Mouse (Mus musculus) ES-E14 (cell line): ENCODE measurements at regions not wholly inside any gene's neighbourhood (a gene's known extent, or its start where the extent isn't known, plus 50 kb on each side); places are given as distances from the start of the nearest gene placed in this dataset.

Experiments used
- DNase-seq: peaks from one replicate; pipeline ENCODE4 v3.0.0-alpha.2; 2013; ENCODE audit warnings: low read depth, low spot score
- H3K27ac ChIP-seq: 2 replicates; pipeline ENCODE4 v1.5.1; 2012; ENCODE audit warnings: low read depth, mild to moderate bottlenecking, low read length, moderate library complexity, mixed read lengths; ENCODE audit not compliant: poor library complexity, insufficient read depth, severe bottlenecking
- H3K36me3 ChIP-seq: 2 replicates; pipeline ENCODE4 v1.6.1; 2012; ENCODE audit warnings: mild to moderate bottlenecking, low read length, moderate library complexity, mixed read lengths; ENCODE audit not compliant: control insufficient read depth, poor library complexity, insufficient read depth, severe bottlenecking
- H3K4me1 ChIP-seq, 2 experiments: fragments of 150-350 bp in 1 of 2; sonication (generic) in 1 of 2; 2 replicates each; pipeline ENCODE4 v1.6.1; 2012; ENCODE audit warnings: low read length in 2 of 2, mild to moderate bottlenecking in 1 of 2, mixed read lengths in 1 of 2; ENCODE audit not compliant: control insufficient read depth in 2 of 2, insufficient read depth in 2 of 2, poor library complexity in 1 of 2
- H3K4me3 ChIP-seq, 2 experiments: fragments of 150-350 bp in 1 of 2; sonication (generic) in 1 of 2; 2 replicates each; pipeline ENCODE4 v1.5.1; 2012; ENCODE audit warnings: low read length in 2 of 2, low read depth in 1 of 2, mild to moderate bottlenecking in 1 of 2, mixed read lengths in 1 of 2; ENCODE audit not compliant: insufficient read depth in 1 of 2, poor library complexity in 1 of 2, severe bottlenecking in 1 of 2
- H3K9ac ChIP-seq: 2 replicates; pipeline ENCODE4 v1.6.1; 2012; ENCODE audit warnings: low read depth, mild to moderate bottlenecking, low read length, mixed read lengths; ENCODE audit not compliant: poor library complexity, insufficient read depth, severe bottlenecking
- H3K9me3 ChIP-seq: fragments of 150-350 bp; sonication (generic); 2 replicates; pipeline ENCODE4 v1.6.1; 2012; ENCODE audit warnings: low read depth, mild to moderate bottlenecking, low read length; ENCODE audit not compliant: control insufficient read depth, insufficient read depth
- CHD2 ChIP-seq: IDR thresholded peaks from 2 replicates; pipeline ENCODE4 v1.6.1; 2014; ENCODE audit warnings: mild to moderate bottlenecking, low read depth, low read length, inconsistent platforms
- HCFC1 ChIP-seq: IDR thresholded peaks from 2 replicates; pipeline ENCODE4 v1.6.1; 2012; ENCODE audit warnings: low read length, inconsistent platforms, borderline replicate concordance; ENCODE audit not compliant: insufficient read depth
- MAFK ChIP-seq: IDR thresholded peaks from 2 replicates; pipeline ENCODE4 v1.6.1; 2014; ENCODE audit warnings: mild to moderate bottlenecking, low read depth, low read length, inconsistent platforms; ENCODE audit not compliant: insufficient read depth
- ZC3H11A ChIP-seq: IDR thresholded peaks from 2 replicates; pipeline ENCODE4 v1.6.1; 2012; ENCODE audit warnings: low read depth, mild to moderate bottlenecking, inconsistent platforms, low read length, borderline replicate concordance
- ZNF384 ChIP-seq: IDR thresholded peaks from 2 replicates; pipeline ENCODE4 v1.6.1; 2012; ENCODE audit warnings: low read depth, low read length, inconsistent platforms
- in situ Hi-C, 2 experiments: fragments of 600-800 bp; cut with MboI; formaldehyde crosslinking; loops; one replicate each; pipeline ENCODE4 v1.15.1; 2025; ENCODE audit warnings: low sequenced_read_pairs in 2 of 2, inconsistent platforms in 1 of 2; ENCODE audit not compliant: unreplicated experiment in 2 of 2

DNA sequence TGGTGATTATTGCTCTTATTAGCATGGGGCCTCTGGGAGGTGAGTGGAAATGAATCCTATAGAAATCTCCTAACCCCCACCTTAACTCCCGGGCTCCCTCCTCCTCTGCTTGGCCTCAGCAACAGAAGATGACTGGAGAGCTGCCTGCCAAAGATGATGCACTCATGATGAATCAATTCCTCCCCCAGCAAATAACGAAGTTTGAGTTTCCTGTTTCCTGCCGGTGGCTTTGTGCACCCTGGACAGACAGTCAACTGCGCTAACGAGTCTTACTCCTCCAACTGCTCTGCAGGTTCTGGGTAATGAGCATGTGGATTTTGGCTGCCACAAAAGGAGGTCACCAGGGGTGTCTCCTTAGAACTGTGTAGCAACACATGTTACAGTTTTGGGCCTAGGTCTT is 321.5 kb upstream of the Pik3r1 start:
- Histone ChIP-seq H3K4me3 (no peak overlapping the region), H3K27ac (no peak overlapping the region), H3K36me3 (no peaks in the 10 kb centered on the region), H3K9ac (no peak overlapping the region), H3K9me3 (no peaks in the 10 kb centered on the region), H3K4me1 (no peaks in the 10 kb centered on the region)
- in situ Hi-C loops = no loop called here
- TF ChIP-seq CHD2 (no peak), HCFC1 (no peak), MAFK (no peak), ZC3H11A (no peak), ZNF384 (no peak)
- DNase-seq = no peak

DNA sequence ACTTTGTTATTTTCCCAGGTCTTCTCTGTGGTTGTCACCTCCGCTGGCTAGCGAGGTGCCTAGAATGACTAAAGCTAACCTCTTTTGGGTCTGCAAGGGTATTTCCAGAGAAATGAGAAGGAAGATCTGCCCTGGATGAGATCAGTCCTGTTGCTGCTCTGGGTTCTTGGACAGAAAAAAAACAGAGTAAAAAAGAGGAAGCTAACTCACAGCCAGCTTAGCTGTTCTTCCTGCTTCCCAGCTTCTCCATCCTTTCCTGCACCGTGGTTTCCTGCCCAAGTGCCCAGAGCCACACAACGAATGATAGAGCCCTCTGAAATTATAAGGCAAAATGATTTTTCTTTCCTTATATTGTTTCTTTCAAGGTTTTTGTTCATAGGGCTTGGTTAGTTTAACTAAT is 326.2 kb upstream of the Pik3r1 start:
- DNase-seq = no peak
- no peak overlapping the region for H3K9ac ChIP-seq
- no peaks in the 10 kb centered on the region for H3K36me3 ChIP-seq
- no peaks in the 10 kb centered on the region for H3K9me3 ChIP-seq
- H3K4me3 ChIP-seq = no peak overlapping the region
- H3K4me1 ChIP-seq = no peaks in the 10 kb centered on the region
- in situ Hi-C loops = no loop called here
- no peak for TF ChIP-seq ZC3H11A
- no peak for TF ChIP-seq MAFK
- TF ChIP-seq CHD2 = no peak
- no peak for TF ChIP-seq ZNF384
- TF ChIP-seq HCFC1 = no peak
- no peak overlapping the region for H3K27ac ChIP-seq

GRCm38 (mm10) chr13:102103161-102103560 is 335.1 kb upstream of the Pik3r1 start:
- H3K9ac ChIP-seq = no peak overlapping the region
- no peak overlapping the region for H3K27ac ChIP-seq
- H3K36me3 ChIP-seq = no peaks in the 10 kb centered on the region
- DNase-seq = no peak
- H3K4me1 ChIP-seq = peaks cover 4% of the 10 kb centered on the region in 2 experiments; a peak in 2 of 4 replicates
- H3K9me3 ChIP-seq = no peaks in the 10 kb centered on the region
- no peak for TF ChIP-seq CHD2
- TF ChIP-seq ZNF384 = no peak
- TF ChIP-seq MAFK = no peak
- TF ChIP-seq HCFC1 = no peak
- no peak for TF ChIP-seq ZC3H11A
- no peak overlapping the region for H3K4me3 ChIP-seq
- in situ Hi-C loops = no loop called here

DNA sequence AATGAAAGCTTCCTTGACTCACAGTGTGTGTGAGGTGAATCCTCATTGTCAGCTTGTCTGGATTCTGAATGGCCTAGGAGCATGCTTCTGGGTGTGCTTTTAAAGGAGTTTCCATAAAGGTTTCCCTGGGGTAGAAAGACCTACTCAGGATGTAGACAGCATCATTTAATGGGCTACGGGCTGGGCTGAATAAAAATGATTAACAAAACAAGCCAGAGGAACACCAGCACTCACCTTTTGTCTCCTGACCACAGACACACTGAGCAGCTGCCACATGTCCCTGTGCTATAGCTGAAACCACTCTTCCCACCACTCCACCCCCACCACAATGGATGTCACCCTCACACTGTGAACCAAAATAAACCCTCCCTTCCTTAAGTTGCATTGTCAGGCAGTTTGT is 338.2 kb upstream of the Pik3r1 start:
- H3K9me3 ChIP-seq = no peaks in the 10 kb centered on the region
- H3K36me3 ChIP-seq = no peaks in the 10 kb centered on the region
- no peak overlapping the region for H3K4me3 ChIP-seq
- H3K9ac ChIP-seq = no peak overlapping the region
- no peak overlapping the region for H3K27ac ChIP-seq
- peak; percentile 36 for DNase-seq
- in situ Hi-C loops = no loop called here
- no peak for TF ChIP-seq MAFK
- TF ChIP-seq HCFC1 = no peak
- TF ChIP-seq ZC3H11A = no peak
- TF ChIP-seq ZNF384 = no peak
- TF ChIP-seq CHD2 = no peak
- peaks cover 4% of the 10 kb centered on the region in 2 experiments; a peak in 2 of 4 replicates for H3K4me1 ChIP-seq

DNA sequence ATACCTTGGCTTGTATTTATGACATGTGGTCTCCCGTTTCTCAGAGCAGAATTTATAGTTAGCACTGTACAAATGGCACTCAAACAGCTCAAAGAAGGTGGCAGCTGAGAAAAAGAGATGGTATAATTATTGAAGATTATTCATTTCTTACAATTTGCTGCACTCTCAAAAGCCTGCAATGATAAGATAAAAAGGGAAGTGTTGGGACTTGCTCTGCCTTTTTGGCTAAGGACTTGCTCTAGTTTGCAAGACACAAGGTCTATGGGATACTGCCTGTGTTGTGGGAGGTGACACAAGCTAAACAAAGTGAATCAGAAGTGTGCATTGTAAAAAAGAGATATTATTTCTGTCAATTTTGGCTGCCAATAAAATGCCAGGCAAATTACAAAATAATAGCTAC is 340.2 kb upstream of the Pik3r1 start:
- Histone ChIP-seq H3K4me3 (no peak overlapping the region), H3K36me3 (no peaks in the 10 kb centered on the region), H3K9me3 (no peaks in the 10 kb centered on the region), H3K9ac (no peak overlapping the region), H3K27ac (no peak overlapping the region), H3K4me1 (peaks cover 4% of the 10 kb centered on the region in 2 experiments; a peak in 2 of 4 replicates)
- TF ChIP-seq MAFK (no peak), CHD2 (no peak), ZC3H11A (no peak), HCFC1 (no peak), ZNF384 (no peak)
- no peak for DNase-seq
- in situ Hi-C loops = no loop called here
